Mouse (Mus musculus): Measurements from ENCODE around the gene Cotl1. TPM values are rescaled to one million over a fixed set of nuclear protein-coding genes. Genes with fewer than 3 reads are reported as not detected.

Gene Cotl1
- polyA plus RNA-seq, 1 experiment, result 593 TPM

- TF ChIP-seq GATA1 (IDR thresholded peaks at IDR 0.05; ENCODE audit: borderline replicate concordance, low read length), result no peak
- TF ChIP-seq FLI1 (IDR thresholded peaks at IDR 0.05; ENCODE audit: low read length), result no peak
- Histone ChIP-seq H3K9me3 (no peaks in the 10 kb centered on the region), H3K4me3 (replicated peaks) (no peak overlapping the region), H3K36me3 (replicated peaks; ENCODE audit: low read length) (peaks cover 80% of the 10 kb centered on the region), H3K4me1 (peaks cover 16% of the 10 kb centered on the region), H3K27me3 (replicated peaks) (peaks cover 36% of the 10 kb centered on the region)
Measured at GRCm38 (mm10) chr8:119765761-119766444, 74.4 kb downstream of the Cotl1 start.

- Histone ChIP-seq H3K4me1 (peaks cover 16% of the 10 kb centered on the region), H3K9me3 (no peaks in the 10 kb centered on the region), H3K4me3 (replicated peaks) (no peak overlapping the region), H3K36me3 (replicated peaks; ENCODE audit: low read length) (peaks cover 85% of the 10 kb centered on the region), H3K27me3 (replicated peaks) (peaks cover 41% of the 10 kb centered on the region)
- TF ChIP-seq GATA1 (IDR thresholded peaks at IDR 0.05; ENCODE audit: borderline replicate concordance, low read length) (no peak), FLI1 (IDR thresholded peaks at IDR 0.05; ENCODE audit: low read length) (no peak)
Measured at GRCm38 (mm10) chr8:119765311-119765710, 75.0 kb downstream of the Cotl1 start.

- H3K4me1 ChIP-seq, result peaks cover 16% of the 10 kb centered on the region
- H3K4me3 ChIP-seq (replicated peaks), result peak overlapping the region; percentile 25
- peaks cover 69% of the 10 kb centered on the region for H3K36me3 ChIP-seq (replicated peaks; ENCODE audit: low read length)
- H3K27me3 ChIP-seq (replicated peaks), result peaks cover 62% of the 10 kb centered on the region
- H3K9me3 ChIP-seq, result no peaks in the 10 kb centered on the region
- TF ChIP-seq GATA1 (IDR thresholded peaks at IDR 0.05; ENCODE audit: borderline replicate concordance, low read length), result no peak
- no peak for TF ChIP-seq FLI1 (IDR thresholded peaks at IDR 0.05; ENCODE audit: low read length)
Measured at GRCm38 (mm10) chr8:119762226-119763220, 77.8 kb downstream of the Cotl1 start.

- H3K4me1 ChIP-seq, result peaks cover 16% of the 10 kb centered on the region
- TF ChIP-seq FLI1 (IDR thresholded peaks at IDR 0.05; ENCODE audit: low read length) (no peak), GATA1 (IDR thresholded peaks at IDR 0.05; ENCODE audit: borderline replicate concordance, low read length) (no peak)
- H3K4me3 ChIP-seq (replicated peaks), result no peak overlapping the region
- H3K36me3 ChIP-seq (replicated peaks; ENCODE audit: low read length), result peaks cover 60% of the 10 kb centered on the region
- H3K9me3 ChIP-seq, result no peaks in the 10 kb centered on the region
- H3K27me3 ChIP-seq (replicated peaks), result peaks cover 67% of the 10 kb centered on the region
Measured at GRCm38 (mm10) chr8:119761692-119762091, 78.7 kb downstream of the Cotl1 start.

Other genes starting within 250 kb of the Cotl1 start
- 17.5 and 54.6 TPM in 2 replicates for gene Taf1c, start 235.3 kb downstream of the Cotl1 start, polyA plus RNA-seq (2012; ENCODE audit: insufficient read depth, low replicate concordance)
- not detected in 2 replicates for gene Adad2, start 227.8 kb downstream of the Cotl1 start, polyA plus RNA-seq (2012; ENCODE audit: insufficient read depth, low replicate concordance)
- gene Kcng4, start 204.9 kb downstream of the Cotl1 start, polyA plus RNA-seq (2012; ENCODE audit: insufficient read depth, low replicate concordance), result not detected in 2 replicates
- not detected in 2 replicates for gene Wfdc1, start 174.2 kb downstream of the Cotl1 start, polyA plus RNA-seq (2012; ENCODE audit: insufficient read depth, low replicate concordance)
- gene Atp2c2, start 140.5 kb downstream of the Cotl1 start, polyA plus RNA-seq (2012; ENCODE audit: insufficient read depth, low replicate concordance), result not detected in 2 replicates
- gene Tldc1, start 62.1 kb downstream of the Cotl1 start, polyA plus RNA-seq (2012; ENCODE audit: insufficient read depth, low replicate concordance), result 1.7 and 2.0 TPM in 2 replicates
- 5.2 and 14.1 TPM in 2 replicates for gene Klhl36, start 21.7 kb upstream of the Cotl1 start, polyA plus RNA-seq (2012; ENCODE audit: insufficient read depth, low replicate concordance)
- gene Usp10, start 69.8 kb upstream of the Cotl1 start, polyA plus RNA-seq (2012; ENCODE audit: insufficient read depth, low replicate concordance), result 15.0 and 19.0 TPM in 2 replicates
- gene Gm20388, start 70.3 kb upstream of the Cotl1 start, polyA plus RNA-seq (2012; ENCODE audit: insufficient read depth, low replicate concordance), result 111 and 175 TPM in 2 replicates
- gene Crispld2, start 151.9 kb upstream of the Cotl1 start, polyA plus RNA-seq (2012; ENCODE audit: insufficient read depth, low replicate concordance), result 0.83 TPM in 1 of 2 replicates, not detected in the other

All from megakaryocyte, embryonic 14.5 days (primary cell).